Mouse (Mus musculus) stomach, embryonic 16.5 days (tissue): ENCODE data around the gene Slc30a3. TPM values are rescaled to one million over a fixed set of nuclear protein-coding genes. Genes with fewer than 3 reads are reported as not detected.
A peak's percentile ranks its signal among the peaks of the same experiment; 100 is the strongest.

ENCODE experiments used
- ATAC-seq: fragments of 200-750 bp; cut with Nextera tagmentation; 2 replicates; pipeline ENCODE4 v1.8.0; 2017; ENCODE audit warnings: moderate number of reproducible peaks, moderate TSS enrichment; ENCODE audit not compliant: insufficient read depth, low FRiP score
- H3K27ac ChIP-seq: fragments of 300-500 bp; sonication (generic); 2 replicates; pipeline ENCODE4 v1.5.1; 2014; ENCODE audit warnings: low read length
- H3K27me3 ChIP-seq: fragments of 300-500 bp; sonication (generic); 2 replicates; pipeline ENCODE4 v1.6.1; 2014; ENCODE audit warnings: low read length, control low read depth, mixed read lengths; ENCODE audit not compliant: control insufficient read depth, insufficient read depth
- H3K36me3 ChIP-seq: fragments of 300-500 bp; sonication (generic); 2 replicates; pipeline ENCODE4 v1.6.1; 2014; ENCODE audit warnings: low read length; ENCODE audit not compliant: control insufficient read depth, insufficient read depth
- H3K4me1 ChIP-seq: fragments of 300-500 bp; sonication (generic); 2 replicates; pipeline ENCODE4 v1.6.1; 2014; ENCODE audit warnings: low read length, control low read depth, mixed read lengths; ENCODE audit not compliant: control insufficient read depth, insufficient read depth
- H3K4me2 ChIP-seq: fragments of 300-500 bp; sonication (generic); 2 replicates; pipeline ENCODE4 v1.6.1; 2014; ENCODE audit warnings: low read depth, low read length, mixed read lengths
- H3K4me3 ChIP-seq: fragments of 300-500 bp; sonication (generic); replicated peaks from 2 replicates; pipeline ENCODE4 v1.5.1; 2014; ENCODE audit warnings: mild to moderate bottlenecking, low read length
- H3K9ac ChIP-seq: fragments of 300-500 bp; sonication (generic); 2 replicates; pipeline ENCODE4 v1.6.1; 2014; ENCODE audit warnings: low read length
- H3K9me3 ChIP-seq: fragments of 300-500 bp; sonication (generic); replicated peaks from 2 replicates; pipeline ENCODE4 v1.6.1; 2016; ENCODE audit warnings: low read length, control low read depth; ENCODE audit not compliant: control insufficient read depth
- WGBS: fragments of 180-500 bp; shearing (Covaris S2); extraction: QIAGEN DNeasy Blood & Tissue Kit; methylation state at CpG from one replicate; pipeline ENCODE4 v1.1.7; 2014; 5-methylcytosine and 5-hydroxymethylcytosine counted together
- polyA plus RNA-seq: library from polyadenylated mRNA; unstranded; fragments of >200 nt; fragmentation: Nextera tagmentation; extraction: Ambion mirVana; gene quantifications from 2 replicates; pipeline ENCODE4 v1.2.1, GENCODE M21; 2015

Slc30a3 gene
- polyA plus RNA-seq, 1 experiment from 2014 or later, result 0.30 TPM

DNA sequence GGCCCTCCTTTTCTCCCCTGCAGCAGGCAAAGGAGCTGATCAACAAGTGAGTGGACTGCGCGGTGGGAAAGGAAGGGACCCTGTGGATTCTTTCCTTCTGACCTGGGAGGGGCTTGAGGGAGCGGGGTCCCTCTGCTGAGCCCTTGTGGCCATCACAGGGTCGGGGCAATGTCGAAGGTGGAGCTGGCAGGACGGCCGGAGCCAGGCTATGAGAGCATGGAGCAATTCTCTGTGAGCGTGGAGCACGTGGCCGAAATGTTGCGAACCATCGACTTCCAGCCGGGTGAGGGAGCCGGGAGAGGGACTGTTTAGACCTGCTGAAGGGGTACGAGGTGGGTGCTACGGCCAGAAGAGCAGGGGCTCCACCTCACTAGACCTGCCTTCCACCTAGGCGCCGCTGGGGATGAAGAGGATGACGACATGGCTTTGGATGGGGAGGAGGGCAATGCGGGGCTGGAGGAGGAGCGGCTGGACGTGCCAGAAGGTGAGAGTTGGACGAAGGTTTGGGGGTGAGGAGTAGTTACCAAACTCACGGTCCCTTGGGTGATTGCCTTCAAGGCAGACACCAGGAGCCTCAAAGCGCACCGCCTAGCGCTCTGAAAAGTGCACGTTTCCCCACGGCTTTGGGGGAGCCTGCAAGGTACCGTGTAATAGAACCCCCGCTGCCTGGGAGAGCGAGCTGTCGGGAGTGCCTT is 28.8 kb upstream of the Slc30a3 start:
- Histone ChIP-seq H3K27me3 (peaks cover 57% of the 10 kb centered on the region), H3K27ac (no peak overlapping the region), H3K36me3 (0 out of 2 replicates have a peak, but pooled peaks cover 6% of the 10 kb centered on the region), H3K4me1 (no peaks in the 10 kb centered on the region), H3K4me3 (no peak overlapping the region), H3K4me2 (no peak overlapping the region), H3K9ac (no peak overlapping the region), H3K9me3 (no peaks in the 10 kb centered on the region)
- no peak; the same call in 1 of the 2 replicates for ATAC-seq
- WGBS, result 1% methylated on average over 33 of the region's 33 CpGs

GRCm38 (mm10) chr5:31126050-31126449 is 18.0 kb upstream of the Slc30a3 start:
- Histone ChIP-seq H3K4me3 (no peak overlapping the region), H3K27me3 (no peaks in the 10 kb centered on the region; the same call in 1 of the 2 replicates), H3K4me1 (no peaks in the 10 kb centered on the region), H3K4me2 (no peak overlapping the region), H3K9me3 (no peaks in the 10 kb centered on the region), H3K27ac (no peak overlapping the region), H3K9ac (no peak overlapping the region), H3K36me3 (no peaks in the 10 kb centered on the region)
- 39% methylated on average over 5 of the region's 5 CpGs for WGBS
- no peak for ATAC-seq

GRCm38 (mm10) chr5:31123481-31123880 is 15.4 kb upstream of the Slc30a3 start:
- H3K4me2 ChIP-seq, result no peak overlapping the region
- no peaks in the 10 kb centered on the region for H3K4me1 ChIP-seq
- no peaks in the 10 kb centered on the region for H3K36me3 ChIP-seq
- ATAC-seq, result no peak
- no peaks in the 10 kb centered on the region for H3K9me3 ChIP-seq
- no peak overlapping the region for H3K27ac ChIP-seq
- no peak overlapping the region for H3K9ac ChIP-seq
- H3K4me3 ChIP-seq, result no peak overlapping the region
- WGBS, result 40% methylated on average over 2 of the region's 2 CpGs
- no peaks in the 10 kb centered on the region; the same call in 1 of the 2 replicates for H3K27me3 ChIP-seq

- no peak for ATAC-seq
- Histone ChIP-seq H3K4me3 (no peak overlapping the region), H3K27ac (no peak overlapping the region), H3K4me1 (no peaks in the 10 kb centered on the region), H3K4me2 (no peak overlapping the region), H3K9ac (no peak overlapping the region), H3K9me3 (no peaks in the 10 kb centered on the region), H3K36me3 (no peaks in the 10 kb centered on the region), H3K27me3 (no peaks in the 10 kb centered on the region)
- WGBS, result 81% methylated on average over 8 of the region's 8 CpGs
Measured at GRCm38 (mm10) chr5:31121111-31121510, 13.1 kb upstream of the Slc30a3 start.

DNA sequence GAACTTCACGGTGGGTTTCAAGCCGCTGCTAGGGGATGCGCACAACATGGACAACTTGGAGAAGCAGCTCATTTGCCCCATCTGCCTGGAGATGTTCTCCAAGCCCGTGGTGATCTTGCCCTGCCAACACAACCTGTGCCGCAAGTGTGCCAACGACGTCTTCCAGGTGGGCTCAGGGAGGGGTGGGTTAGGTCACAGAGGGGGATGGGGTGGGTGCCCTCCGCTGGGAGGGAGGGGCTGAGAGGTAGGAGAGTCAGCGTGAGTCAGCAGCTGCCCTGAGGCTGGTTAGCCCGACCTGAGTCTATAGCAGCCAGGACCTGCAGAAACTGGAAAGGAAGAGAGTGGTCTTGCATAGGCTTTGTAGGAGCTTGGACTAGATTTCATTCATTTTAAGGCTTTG is 8.9 kb upstream of the Slc30a3 start:
- H3K27me3 ChIP-seq, result no peaks in the 10 kb centered on the region; the same call in 1 of the 2 replicates
- H3K9ac ChIP-seq, result no peak overlapping the region
- no peaks in the 10 kb centered on the region for H3K36me3 ChIP-seq
- WGBS, result 32% methylated on average over 10 of the region's 10 CpGs
- no peak overlapping the region for H3K4me2 ChIP-seq
- no peak overlapping the region for H3K4me3 ChIP-seq
- H3K4me1 ChIP-seq, result no peaks in the 10 kb centered on the region
- no peak overlapping the region for H3K27ac ChIP-seq
- no peaks in the 10 kb centered on the region for H3K9me3 ChIP-seq
- no peak for ATAC-seq

GRCm38 (mm10) chr5:31116354-31116753 is 8.3 kb upstream of the Slc30a3 start, which contains the start of gene Trim54:
TSS of gene Trim54 (plus strand) at chr5:31116712.
- Histone ChIP-seq H3K4me1 (no peaks in the 10 kb centered on the region), H3K27me3 (no peaks in the 10 kb centered on the region; the same call in 1 of the 2 replicates), H3K4me3 (no peak within 1 kb of the TSS), H3K9me3 (no peaks in the 10 kb centered on the region), H3K36me3 (no peaks in the 10 kb centered on the region), H3K4me2 (no peak within 1 kb of the TSS), H3K9ac (no peak within 1 kb of the TSS), H3K27ac (no peak within 1 kb of the TSS)
- no peak for ATAC-seq
- WGBS, result 30% methylated on average over 3 of the region's 3 CpGs

- H3K4me3 ChIP-seq, result no peak overlapping the region
- WGBS, result 27% methylated on average over 7 of the region's 7 CpGs
- H3K9me3 ChIP-seq, result no peaks in the 10 kb centered on the region
- H3K4me1 ChIP-seq, result no peaks in the 10 kb centered on the region
- H3K9ac ChIP-seq, result no peak overlapping the region
- no peak overlapping the region for H3K4me2 ChIP-seq
- H3K36me3 ChIP-seq, result no peaks in the 10 kb centered on the region
- no peak for ATAC-seq
- H3K27ac ChIP-seq, result no peak overlapping the region
- H3K27me3 ChIP-seq, result no peaks in the 10 kb centered on the region; the same call in 1 of the 2 replicates
Measured at GRCm38 (mm10) chr5:31110781-31111180, 2.7 kb upstream of the Slc30a3 start.

DNA sequence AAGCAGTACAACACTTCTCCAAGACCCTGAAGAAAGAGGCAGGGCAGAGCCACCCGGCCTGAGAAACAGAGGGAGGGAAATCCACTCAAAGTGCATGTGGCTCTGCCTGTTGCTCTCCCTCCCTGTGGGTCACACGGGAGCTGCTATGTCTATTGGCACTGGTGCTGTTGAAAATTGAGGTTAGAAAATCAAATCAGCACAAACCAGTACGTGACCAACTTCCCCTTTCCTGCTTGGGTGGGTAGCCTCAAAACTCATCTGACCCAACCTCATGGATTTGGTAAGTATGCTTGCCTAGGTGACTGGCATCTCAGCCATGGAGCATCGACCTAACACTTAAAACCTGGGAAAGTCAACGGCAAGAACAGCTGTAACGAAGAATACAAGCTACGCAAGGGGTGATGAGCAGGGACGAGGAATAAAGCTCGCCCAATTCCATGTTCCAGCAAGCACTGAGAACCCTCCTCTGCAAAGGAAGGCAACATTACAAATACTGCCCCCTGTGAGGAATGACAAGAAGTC is 2.2 kb downstream of the Slc30a3 start, which contains the start of gene Dnajc5g:
TSS of gene Dnajc5g (plus strand) at position 472 of the 522 bp plus-strand sequence.
- Histone ChIP-seq H3K4me2 (no peak within 1 kb of the TSS), H3K4me3 (no peak within 1 kb of the TSS), H3K4me1 (no peaks in the 10 kb centered on the region), H3K9ac (no peak within 1 kb of the TSS), H3K36me3 (no peaks in the 10 kb centered on the region), H3K27me3 (no peaks in the 10 kb centered on the region; the same call in 1 of the 2 replicates), H3K27ac (no peak within 1 kb of the TSS), H3K9me3 (no peaks in the 10 kb centered on the region)
- WGBS, result 77% methylated on average over 9 of the region's 9 CpGs
- ATAC-seq, result no peak

GRCm38 (mm10) chr5:31095711-31096480 is 12.1 kb downstream of the Slc30a3 start:
- 0 out of 2 replicates have a peak overlapping the region, but pooled peaks have one; percentile 19 for H3K9ac ChIP-seq
- no peaks in the 10 kb centered on the region for H3K36me3 ChIP-seq
- H3K4me2 ChIP-seq, result peak overlapping the region; percentile 53
- H3K4me1 ChIP-seq, result peaks cover 26% of the 10 kb centered on the region
- peak overlapping the region; percentile 39 for H3K4me3 ChIP-seq
- WGBS, result 33% methylated on average over 11 of the region's 11 CpGs
- no peak overlapping the region for H3K27ac ChIP-seq
- no peak for ATAC-seq
- peaks cover 62% of the 10 kb centered on the region for H3K27me3 ChIP-seq
- no peaks in the 10 kb centered on the region for H3K9me3 ChIP-seq
